Mouse (Mus musculus) olfactory bulb, adult 2 months (tissue): Measurements from ENCODE around the gene Esr1.

Source experiments
- CTCF ChIP-seq: fragments of 200-500 bp; IDR thresholded peaks from 2 replicates; pipeline ENCODE4 v1.5.1; 2012; ENCODE audit warnings: low read depth, mild to moderate bottlenecking, low read length, moderate library complexity; ENCODE audit not compliant: insufficient read depth
- POLR2A ChIP-seq: fragments of 200-500 bp; IDR thresholded peaks from 2 replicates; pipeline ENCODE4 v1.6.1; 2012; ENCODE audit warnings: mild to moderate bottlenecking, low read depth, low read length, moderate library complexity; ENCODE audit not compliant: insufficient read depth

GRCm38 (mm10) chr10:4618026-4618425 is 6.6 kb downstream of the Esr1 start:
- no peak for TF ChIP-seq POLR2A
- no peak for TF ChIP-seq CTCF
